Comparison of ENCODE assay signal across 14 mouse cellular contexts in the genomic region with DNA sequence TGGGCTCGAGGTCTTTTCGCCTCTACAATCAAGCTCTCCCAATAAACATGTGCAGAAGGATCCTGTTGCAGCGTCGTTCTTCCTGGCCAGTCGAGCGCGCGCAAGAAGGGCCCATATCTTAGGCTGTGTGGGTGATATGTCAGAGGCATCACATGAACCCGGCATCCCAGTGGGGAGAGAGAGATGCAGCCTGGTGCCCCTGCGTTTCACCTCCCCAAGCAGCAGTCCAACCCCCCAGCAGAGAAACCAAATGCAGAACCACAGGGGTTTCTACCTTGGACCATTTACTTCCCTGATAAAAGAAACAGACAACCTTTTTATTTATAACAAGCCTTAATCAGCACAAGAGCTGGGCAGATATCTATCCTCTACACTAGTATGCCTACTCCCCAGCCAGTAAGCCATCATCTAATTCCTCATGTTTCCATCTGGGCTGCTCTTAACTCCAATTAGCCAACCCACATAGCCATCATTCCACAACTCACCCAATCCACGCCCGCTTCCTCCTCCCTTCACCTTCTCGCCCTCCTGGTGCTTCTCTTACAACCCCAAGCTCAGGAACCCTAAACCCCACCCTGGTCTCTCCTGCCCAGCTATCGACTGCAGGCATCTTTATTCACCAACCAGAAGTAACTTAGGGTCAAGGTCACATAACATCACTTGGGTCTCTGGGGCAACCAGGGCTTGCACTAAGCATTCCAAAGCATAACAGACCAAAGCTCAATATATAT. TPM values are rescaled to one million over a fixed set of nuclear protein-coding genes. Genes with fewer than 3 reads are reported as not detected.
DNase-seq lines count a peak whose midpoint lies in the region; ATAC-seq and TF ChIP-seq lines count a peak whose summit lies in the region.
"Had no signal": no experiment of that assay in that cellular context is flagged by ENCODE, and none has a peak within 500 bp of the region (broad histone marks: within the 10 kb centered on the region; RNA-seq: fewer than 3 reads in every experiment).

No protein-coding gene starts in this region.

- H3K4me3 ChIP-seq in heart, postnatal 0 days (ENCODE audit: low read depth, low read length): no peak overlapping the region
- peak overlapping the region; percentile 32 for H3K4me3 ChIP-seq in spleen, adult 2 months (ENCODE audit: extremely low read depth, insufficient read depth, insufficient read length)
- no peak overlapping the region for H3K4me3 ChIP-seq in intestine, embryonic 15.5 days (replicated peaks)
- H3K4me3 ChIP-seq: left cerebral cortex, adult 2 months; midbrain, embryonic 13.5 days had no signal

- H3K27me3 ChIP-seq in heart, postnatal 0 days (ENCODE audit: control insufficient read depth, insufficient read depth, low read length): no peaks in the 10 kb centered on the region
- no peaks in the 10 kb centered on the region for H3K27me3 ChIP-seq in spleen, adult 2 months (ENCODE audit: control insufficient read depth, insufficient read depth, low read length)
- H3K27me3 ChIP-seq in intestine, embryonic 15.5 days (replicated peaks): no peaks in the 10 kb centered on the region
- H3K27me3 ChIP-seq: midbrain, embryonic 13.5 days had no signal

- 85% methylated on average over 12 of the region's 14 CpGs for WGBS in heart, postnatal 0 days
- WGBS in spleen, adult 2 months: 79% methylated on average over 14 of the region's 14 CpGs
- WGBS in intestine, embryonic 15.5 days: 88% methylated on average over 13 of the region's 14 CpGs

- peaks cover 16% of the 10 kb centered on the region; the same call in 1 of the 2 replicates for H3K36me3 ChIP-seq in heart, postnatal 0 days (replicated peaks; ENCODE audit: control insufficient read depth, insufficient read depth, low read length)
- peaks cover 16% of the 10 kb centered on the region for H3K36me3 ChIP-seq in spleen, adult 2 months (ENCODE audit: control insufficient read depth, insufficient read depth, low read length)
- H3K36me3 ChIP-seq in intestine, embryonic 15.5 days: 0 out of 2 replicates have a peak, but pooled peaks cover 4% of the 10 kb centered on the region

- no peak for TF ChIP-seq EP300 in heart, postnatal 0 days (IDR thresholded peaks at IDR 0.05; ENCODE audit: low read depth)

- no peak for ATAC-seq in heart, postnatal 0 days (ENCODE audit: insufficient read depth, low read depth)
- ATAC-seq in intestine, embryonic 15.5 days: no peak
- ATAC-seq: midbrain, embryonic 13.5 days had no signal

- H3K4me2 ChIP-seq in heart, postnatal 0 days (ENCODE audit: low read depth, low read length): 0 out of 2 replicates have a peak overlapping the region, but pooled peaks have one; percentile 3
- peak overlapping the region; percentile 36 for H3K4me2 ChIP-seq in intestine, embryonic 15.5 days (replicated peaks)
- H3K4me2 ChIP-seq: midbrain, embryonic 13.5 days had no signal

- no peak for TF ChIP-seq POLR2A in spleen, adult 2 months (IDR thresholded peaks at IDR 0.05; ENCODE audit: low read depth, low read length)

- intact Hi-C loops in heart, postnatal 10 days (cut with DNase I): no loop called here

- H3K4me1 ChIP-seq in heart, postnatal 0 days (ENCODE audit: control insufficient read depth, insufficient read depth): peaks cover 18% of the 10 kb centered on the region
- H3K4me1 ChIP-seq in spleen, adult 2 months (ENCODE audit: control insufficient read depth, insufficient read depth, insufficient read length): no peaks in the 10 kb centered on the region; the same call in 1 of the 2 replicates
- H3K4me1 ChIP-seq in intestine, embryonic 15.5 days (replicated peaks): peaks cover 27% of the 10 kb centered on the region

- no peak for TF ChIP-seq CTCF in heart, postnatal 0 days (IDR thresholded peaks at IDR 0.05; ENCODE audit: low read depth)
- TF ChIP-seq CTCF in spleen, adult 2 months (IDR thresholded peaks at IDR 0.05; ENCODE audit: extremely low read depth, insufficient read depth, insufficient read length, insufficient replicate concordance): no peak

- no peak for DNase-seq in heart, postnatal 0 days (ENCODE audit: low spot score)
- DNase-seq in heart, postnatal 10 days: no peak
- no peak for DNase-seq in spleen, adult 2 months (ENCODE audit: low read depth in 1 of 2, low spot score in 2 of 2)
- no peak for DNase-seq in spleen, adult 18-20 months
- no peak for DNase-seq in adrenal gland, adult 18-20 months (ENCODE audit: low spot score in 2 of 2)
- DNase-seq in layer of hippocampus, postnatal 36 days: no peak
- no peak for DNase-seq in cerebellum, adult 11-12 months
- DNase-seq: adrenal gland, postnatal 14 days; cerebellum, postnatal 25 days; retina, postnatal 1 day; thymus, adult 18-20 months had no signal

- H3K9me3 ChIP-seq in heart, postnatal 0 days (replicated peaks; ENCODE audit: control insufficient read depth, low read length): no peaks in the 10 kb centered on the region
- H3K9me3 ChIP-seq in intestine, embryonic 15.5 days: no peaks in the 10 kb centered on the region
- H3K9me3 ChIP-seq: midbrain, embryonic 13.5 days had no signal

- H3K9ac ChIP-seq in heart, postnatal 0 days (replicated peaks; ENCODE audit: low read depth, low read length): no peak overlapping the region; the same call in 1 of the 2 replicates
- no peak overlapping the region for H3K9ac ChIP-seq in intestine, embryonic 15.5 days
- H3K9ac ChIP-seq: midbrain, embryonic 13.5 days had no signal

- no peak overlapping the region for H3K27ac ChIP-seq in heart, postnatal 0 days (ENCODE audit: low read depth)
- no peak overlapping the region for H3K27ac ChIP-seq in spleen, adult 2 months (ENCODE audit: insufficient read depth, low read length)
- H3K27ac ChIP-seq in intestine, embryonic 15.5 days: no peak overlapping the region
- H3K27ac ChIP-seq: left cerebral cortex, adult 2 months; midbrain, embryonic 13.5 days had no signal

RNA-seq across cellular contexts. Expression of a gene that starts 4.2 kb away (rescaled TPM):
- 61.5 and 92.0 TPM in 2 replicates for total RNA-seq in heart, postnatal 0 days (2014; rRNA removed; ENCODE audit: low replicate concordance)
- 20.4 and 21.7 TPM in 2 replicates for polyA plus RNA-seq in heart, postnatal 0 days (2015; fragmentation: Nextera tagmentation; extraction: Ambion mirVana)
- total RNA-seq in heart, postnatal 10 days (2021): 10 to 100 TPM; 34.5 to 35.6 TPM
- polyA plus RNA-seq in spleen, adult 2 months (2012; rRNA removed): 489 and 697 TPM in 2 replicates
- polyA plus RNA-seq in intestine, embryonic 15.5 days (2015; fragmentation: Nextera tagmentation; extraction: Ambion mirVana): 117 and 141 TPM in 2 replicates
- 10 to 100 TPM; 49.8 to 64.8 TPM for total RNA-seq in adrenal gland, adult 18-20 months (2021)
- 10 to 100 TPM; 45.1 to 50.1 TPM for total RNA-seq in layer of hippocampus, postnatal 36 days (2021)

RNA-seq across cellular contexts. Expression of a gene that starts 14.9 kb away (rescaled TPM):
- 23.1 and 43.3 TPM in 2 replicates for total RNA-seq in heart, postnatal 0 days (2014; rRNA removed; ENCODE audit: low replicate concordance)
- 63.5 and 64.2 TPM in 2 replicates for polyA plus RNA-seq in heart, postnatal 0 days (2015; fragmentation: Nextera tagmentation; extraction: Ambion mirVana)
- total RNA-seq in heart, postnatal 10 days (2021): 10 to 100 TPM; 28.8 to 31.7 TPM
- polyA plus RNA-seq in spleen, adult 2 months (2012; rRNA removed): 60.7 and 65.2 TPM in 2 replicates
- 187 and 190 TPM in 2 replicates for polyA plus RNA-seq in intestine, embryonic 15.5 days (2015; fragmentation: Nextera tagmentation; extraction: Ambion mirVana)
- 10 to 100 TPM; 31.9 to 34.5 TPM for total RNA-seq in adrenal gland, adult 18-20 months (2021)
- total RNA-seq in layer of hippocampus, postnatal 36 days (2021): 10 to 100 TPM; 17.3 to 19.1 TPM

RNA-seq across cellular contexts. Expression of a gene that starts 19.8 kb away (rescaled TPM):
- 0.77 and 0.92 TPM in 2 replicates for total RNA-seq in heart, postnatal 0 days (2014; rRNA removed; ENCODE audit: low replicate concordance)
- 0.43 and 0.63 TPM in 2 replicates for polyA plus RNA-seq in heart, postnatal 0 days (2015; fragmentation: Nextera tagmentation; extraction: Ambion mirVana)
- 1 to 10 TPM; 3.3 to 3.8 TPM for total RNA-seq in heart, postnatal 10 days (2021)
- polyA plus RNA-seq in spleen, adult 2 months (2012; rRNA removed): 0.72 and 0.90 TPM in 2 replicates
- polyA plus RNA-seq in intestine, embryonic 15.5 days (2015; fragmentation: Nextera tagmentation; extraction: Ambion mirVana): 0.21 and 0.35 TPM in 2 replicates
- total RNA-seq in adrenal gland, adult 18-20 months (2021): under 1 TPM; 0.50 to 0.61 TPM
- total RNA-seq in layer of hippocampus, postnatal 36 days (2021): under 1 TPM; 0.22 to 0.33 TPM

RNA-seq across cellular contexts. Expression of a gene that starts 24.1 kb away (rescaled TPM):
- 3.3 and 5.1 TPM in 2 replicates for total RNA-seq in heart, postnatal 0 days (2014; rRNA removed; ENCODE audit: low replicate concordance)
- polyA plus RNA-seq in heart, postnatal 0 days (2015; fragmentation: Nextera tagmentation; extraction: Ambion mirVana): 1.6 and 1.8 TPM in 2 replicates
- 1 to 10 TPM; 4.0 to 4.1 TPM for total RNA-seq in heart, postnatal 10 days (2021)
- polyA plus RNA-seq in spleen, adult 2 months (2012; rRNA removed): 0.05 and 0.06 TPM in 2 replicates
- 0.16 and 0.78 TPM in 2 replicates for polyA plus RNA-seq in intestine, embryonic 15.5 days (2015; fragmentation: Nextera tagmentation; extraction: Ambion mirVana)
- under 1 TPM; 0.30 to 0.58 TPM for total RNA-seq in adrenal gland, adult 18-20 months (2021)
- under 1 TPM; 0.42 to 0.48 TPM for total RNA-seq in layer of hippocampus, postnatal 36 days (2021)

RNA-seq across cellular contexts. Expression of a gene that starts 24.6 kb away (rescaled TPM):
- total RNA-seq in heart, postnatal 0 days (2014; rRNA removed; ENCODE audit: low replicate concordance): 8.2 and 10.2 TPM in 2 replicates
- 2.5 and 2.8 TPM in 2 replicates for polyA plus RNA-seq in heart, postnatal 0 days (2015; fragmentation: Nextera tagmentation; extraction: Ambion mirVana)
- total RNA-seq in heart, postnatal 10 days (2021): 1 to 10 TPM; 2.6 TPM
- 4.2 and 6.7 TPM in 2 replicates for polyA plus RNA-seq in spleen, adult 2 months (2012; rRNA removed)
- 6.2 and 6.3 TPM in 2 replicates for polyA plus RNA-seq in intestine, embryonic 15.5 days (2015; fragmentation: Nextera tagmentation; extraction: Ambion mirVana)
- total RNA-seq in adrenal gland, adult 18-20 months (2021): 100 to 1,000 TPM; 195 to 256 TPM
- 10 to 100 TPM; 19.1 to 26.6 TPM for total RNA-seq in layer of hippocampus, postnatal 36 days (2021)
